Mouse (Mus musculus): ENCODE measurements around the gene E2f1. TPM values are rescaled to one million over a fixed set of nuclear protein-coding genes. Genes with fewer than 3 reads are reported as not detected.

Gene E2f1
- polyA plus RNA-seq (2014; fragmentation: Nextera tagmentation; extraction: Ambion mirVana) = 7.2 and 8.6 TPM in 2 replicates

DNA sequence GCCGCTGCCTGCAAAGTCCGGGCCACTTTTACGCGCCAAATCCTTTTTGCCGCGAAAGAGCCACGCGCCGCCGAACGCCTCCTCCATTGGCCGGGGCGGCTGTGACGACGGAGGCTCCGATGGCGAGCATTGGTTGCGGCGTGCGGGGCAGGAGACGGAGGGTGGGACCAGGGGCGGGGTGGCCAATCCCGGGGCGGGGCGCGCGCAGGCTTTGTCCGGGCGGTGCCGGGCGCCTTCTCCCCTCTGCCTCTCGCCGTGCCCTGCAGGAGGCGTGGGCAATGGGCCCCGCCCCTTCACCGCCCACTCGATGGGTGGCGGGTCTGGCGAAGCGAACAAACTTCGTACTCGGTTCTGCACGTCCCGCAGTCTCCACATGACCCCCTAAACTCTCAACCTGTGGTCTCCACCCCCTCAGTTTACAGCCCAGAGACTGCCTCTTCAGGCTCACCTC is at the start of gene E2f1:
Gene E2f1 (minus strand): TSS at position 57 of the 451 bp plus-strand sequence.
- H3K27me3 ChIP-seq (ENCODE audit: control insufficient read depth, insufficient read depth, low read length) = no peaks in the 10 kb centered on the region
- peak within 1 kb of the TSS; percentile 68 to 78 for H3K27ac ChIP-seq (replicated peaks in 1 of 2; ENCODE audit: control insufficient read depth in 1 of 2, insufficient read depth in 1 of 2, low read depth in 2 of 2, low read length in 2 of 2)
- WGBS = under 1% methylated on average over 43 of the region's 44 CpGs
- peak within 1 kb of the TSS; percentile 80 for H3K9ac ChIP-seq (ENCODE audit: low read length)
- ATAC-seq (ENCODE audit: insufficient number of reproducible peaks, insufficient read depth, low FRiP score, low read depth) = peak; percentile 97
- H3K4me3 ChIP-seq (ENCODE audit: control insufficient read depth in 1 of 2, insufficient read depth in 1 of 2, low read depth in 1 of 2, low read length in 2 of 2) = peak within 1 kb of the TSS; percentile 78 to 88
- H3K36me3 ChIP-seq (ENCODE audit: control insufficient read depth, insufficient read depth, low read length) = no peaks in the 10 kb centered on the region
- peak within 1 kb of the TSS; percentile 90 for H3K4me2 ChIP-seq (ENCODE audit: low read length)
- H3K9me3 ChIP-seq (ENCODE audit: control insufficient read depth, low read length) = no peaks in the 10 kb centered on the region
- H3K4me1 ChIP-seq (ENCODE audit: control insufficient read depth in 2 of 2, insufficient read depth in 2 of 2, low read length in 2 of 2) = peaks cover 23 to 36% of the 10 kb centered on the region in 2 experiments

- ATAC-seq (ENCODE audit: insufficient number of reproducible peaks, insufficient read depth, low FRiP score, low read depth) = no peak
- 83% methylated on average over 3 of the region's 3 CpGs for WGBS
Observed at GRCm38 (mm10) chr2:154617061-154617460, 47.4 kb upstream of the E2f1 start.

DNA sequence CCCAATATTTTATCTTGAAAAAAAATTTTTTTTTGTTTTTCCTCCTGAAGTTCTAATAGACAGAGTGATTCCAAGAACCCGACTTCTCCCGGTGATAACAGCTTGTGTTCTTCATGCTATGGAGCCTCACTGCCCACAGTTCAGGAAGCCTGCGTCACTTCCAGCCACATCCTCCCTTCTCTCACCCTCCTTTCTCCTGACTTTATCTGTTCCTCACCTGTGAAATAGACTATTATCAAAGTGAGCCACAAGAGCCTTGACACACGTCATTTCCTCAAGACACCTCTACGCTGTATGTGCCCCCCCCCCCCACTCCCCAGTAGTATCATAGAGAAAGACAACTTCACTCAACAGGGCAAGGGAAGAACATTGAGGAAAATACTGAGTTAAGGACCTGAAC is 46.0 kb upstream of the E2f1 start:
- no peaks in the 10 kb centered on the region for H3K9me3 ChIP-seq (ENCODE audit: control insufficient read depth, low read length)
- peaks cover 2 to 11% of the 10 kb centered on the region in 2 experiments; a peak in 2 of 4 replicates for H3K4me1 ChIP-seq (ENCODE audit: control insufficient read depth in 2 of 2, insufficient read depth in 2 of 2, low read length in 2 of 2)
- H3K9ac ChIP-seq (ENCODE audit: low read length) = no peak overlapping the region
- H3K4me2 ChIP-seq (ENCODE audit: low read length) = no peak overlapping the region
- no peak for ATAC-seq (ENCODE audit: insufficient number of reproducible peaks, insufficient read depth, low FRiP score, low read depth)
- no peak overlapping the region for H3K4me3 ChIP-seq (ENCODE audit: control insufficient read depth in 1 of 2, insufficient read depth in 1 of 2, low read depth in 1 of 2, low read length in 2 of 2)
- H3K27ac ChIP-seq (replicated peaks in 1 of 2; ENCODE audit: control insufficient read depth in 1 of 2, insufficient read depth in 1 of 2, low read depth in 2 of 2, low read length in 2 of 2) = no peak overlapping the region
- WGBS = 61% methylated on average over 5 of the region's 5 CpGs
- no peaks in the 10 kb centered on the region for H3K27me3 ChIP-seq (ENCODE audit: control insufficient read depth, insufficient read depth, low read length)
- H3K36me3 ChIP-seq (ENCODE audit: control insufficient read depth, insufficient read depth, low read length) = no peaks in the 10 kb centered on the region

More at GRCm38 (mm10) chr2:154617061-154617460, 47.4 kb upstream of the E2f1 start:
- H3K4me1 ChIP-seq (ENCODE audit: control insufficient read depth in 2 of 2, insufficient read depth in 2 of 2, low read length in 2 of 2) = peaks cover 5 to 11% of the 10 kb centered on the region in 2 experiments; a peak in 2 of 4 replicates
- H3K9ac ChIP-seq (ENCODE audit: low read length) = no peak overlapping the region
- H3K36me3 ChIP-seq (ENCODE audit: control insufficient read depth, insufficient read depth, low read length) = no peaks in the 10 kb centered on the region
- no peaks in the 10 kb centered on the region for H3K27me3 ChIP-seq (ENCODE audit: control insufficient read depth, insufficient read depth, low read length)
- H3K4me2 ChIP-seq (ENCODE audit: low read length) = no peak overlapping the region
- no peak overlapping the region for H3K27ac ChIP-seq (replicated peaks in 1 of 2; ENCODE audit: control insufficient read depth in 1 of 2, insufficient read depth in 1 of 2, low read depth in 2 of 2, low read length in 2 of 2)
- H3K4me3 ChIP-seq (ENCODE audit: control insufficient read depth in 1 of 2, insufficient read depth in 1 of 2, low read depth in 1 of 2, low read length in 2 of 2) = no peak overlapping the region
- H3K9me3 ChIP-seq (ENCODE audit: control insufficient read depth, low read length) = no peaks in the 10 kb centered on the region

DNA sequence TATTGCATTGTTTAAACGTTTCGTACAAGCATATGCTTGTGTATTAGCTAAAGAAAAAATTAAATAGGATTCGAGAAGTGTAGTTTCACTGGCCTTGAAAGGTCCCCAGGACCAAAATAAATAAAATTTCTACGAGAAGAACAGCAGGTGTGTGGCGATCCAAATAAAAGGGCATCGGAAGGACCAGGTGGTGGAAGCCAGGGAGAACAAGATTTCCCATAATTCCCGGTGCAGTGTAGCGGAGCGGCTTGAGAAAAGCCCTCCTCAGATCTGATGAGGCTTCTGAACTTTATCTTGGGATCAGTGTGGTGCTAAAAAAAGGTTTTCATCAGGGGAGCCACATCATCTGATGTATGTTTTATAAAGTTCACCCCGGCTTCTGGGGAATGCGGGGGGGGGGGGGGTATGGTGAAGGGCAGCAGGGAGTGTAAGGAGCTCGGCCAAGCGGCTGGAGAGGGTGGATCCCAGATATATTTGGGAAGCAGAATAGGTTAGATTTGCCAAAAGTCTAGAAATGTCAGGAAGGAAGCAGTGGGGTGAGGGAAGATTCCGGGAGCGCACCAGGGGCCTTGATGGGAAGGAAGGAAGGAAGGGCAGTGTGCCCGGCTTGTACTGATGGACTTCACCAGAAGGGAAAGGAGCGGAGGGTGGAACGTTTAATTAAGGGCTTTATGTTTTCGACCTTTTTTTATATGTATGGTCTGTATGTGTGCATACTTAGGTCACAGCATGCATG is 45.3 kb upstream of the E2f1 start:
- H3K36me3 ChIP-seq (ENCODE audit: control insufficient read depth, insufficient read depth, low read length) = no peaks in the 10 kb centered on the region
- no peak overlapping the region for H3K9ac ChIP-seq (ENCODE audit: low read length)
- H3K27ac ChIP-seq (replicated peaks in 1 of 2; ENCODE audit: control insufficient read depth in 1 of 2, insufficient read depth in 1 of 2, low read depth in 2 of 2, low read length in 2 of 2) = no peak overlapping the region
- peaks cover 2 to 11% of the 10 kb centered on the region in 2 experiments; a peak in 2 of 4 replicates for H3K4me1 ChIP-seq (ENCODE audit: control insufficient read depth in 2 of 2, insufficient read depth in 2 of 2, low read length in 2 of 2)
- peak overlapping the region; percentile 32 for H3K4me2 ChIP-seq (ENCODE audit: low read length)
- H3K9me3 ChIP-seq (ENCODE audit: control insufficient read depth, low read length) = no peaks in the 10 kb centered on the region
- no peak overlapping the region for H3K4me3 ChIP-seq (ENCODE audit: control insufficient read depth in 1 of 2, insufficient read depth in 1 of 2, low read depth in 1 of 2, low read length in 2 of 2)
- no peaks in the 10 kb centered on the region for H3K27me3 ChIP-seq (ENCODE audit: control insufficient read depth, insufficient read depth, low read length)
- WGBS = 61% methylated on average over 19 of the region's 19 CpGs
- no peak for ATAC-seq (ENCODE audit: insufficient number of reproducible peaks, insufficient read depth, low FRiP score, low read depth)

GRCm38 (mm10) chr2:154613118-154614115 is 43.7 kb upstream of the E2f1 start, which contains the start of the genes Zfp341 and 4930519P11Rik:
Zfp341 (plus strand) TSS chr2:154613297.
4930519P11Rik (minus strand) TSS chr2:154613437.
- WGBS = 1% methylated on average over 72 of the region's 98 CpGs
- peak within 1 kb of the TSS; percentile 93 to 95 for H3K27ac ChIP-seq (replicated peaks in 1 of 2; ENCODE audit: control insufficient read depth in 1 of 2, insufficient read depth in 1 of 2, low read depth in 2 of 2, low read length in 2 of 2)
- peak within 1 kb of the TSS; percentile 85 for H3K4me2 ChIP-seq (ENCODE audit: low read length)
- peak; percentile 88 for ATAC-seq (ENCODE audit: insufficient number of reproducible peaks, insufficient read depth, low FRiP score, low read depth)
- no peaks in the 10 kb centered on the region for H3K27me3 ChIP-seq (ENCODE audit: control insufficient read depth, insufficient read depth, low read length)
- H3K4me1 ChIP-seq (ENCODE audit: control insufficient read depth in 2 of 2, insufficient read depth in 2 of 2, low read length in 2 of 2) = peaks cover 2 to 11% of the 10 kb centered on the region in 2 experiments; a peak in 2 of 4 replicates
- H3K4me3 ChIP-seq (ENCODE audit: control insufficient read depth in 1 of 2, insufficient read depth in 1 of 2, low read depth in 1 of 2, low read length in 2 of 2) = peak within 1 kb of the TSS; percentile 51 to 65
- no peaks in the 10 kb centered on the region for H3K36me3 ChIP-seq (ENCODE audit: control insufficient read depth, insufficient read depth, low read length)
- H3K9me3 ChIP-seq (ENCODE audit: control insufficient read depth, low read length) = no peaks in the 10 kb centered on the region
- peak within 1 kb of the TSS; percentile 76 for H3K9ac ChIP-seq (ENCODE audit: low read length)

- no peak overlapping the region for H3K4me2 ChIP-seq (ENCODE audit: low read length)
- WGBS = 58% methylated on average over 10 of the region's 10 CpGs
- no peaks in the 10 kb centered on the region for H3K27me3 ChIP-seq (ENCODE audit: control insufficient read depth, insufficient read depth, low read length)
- H3K36me3 ChIP-seq (ENCODE audit: control insufficient read depth, insufficient read depth, low read length) = no peaks in the 10 kb centered on the region
- H3K4me1 ChIP-seq (ENCODE audit: control insufficient read depth in 2 of 2, insufficient read depth in 2 of 2, low read length in 2 of 2) = peaks cover 2 to 6% of the 10 kb centered on the region in 2 experiments; a peak in 2 of 4 replicates
- no peak for ATAC-seq (ENCODE audit: insufficient number of reproducible peaks, insufficient read depth, low FRiP score, low read depth)
- H3K9ac ChIP-seq (ENCODE audit: low read length) = no peak overlapping the region
- no peak overlapping the region for H3K4me3 ChIP-seq (ENCODE audit: control insufficient read depth in 1 of 2, insufficient read depth in 1 of 2, low read depth in 1 of 2, low read length in 2 of 2)
- H3K9me3 ChIP-seq (ENCODE audit: control insufficient read depth, low read length) = no peaks in the 10 kb centered on the region
- no peak overlapping the region for H3K27ac ChIP-seq (replicated peaks in 1 of 2; ENCODE audit: control insufficient read depth in 1 of 2, insufficient read depth in 1 of 2, low read depth in 2 of 2, low read length in 2 of 2)
Observed at GRCm38 (mm10) chr2:154609050-154609767, 39.5 kb upstream of the E2f1 start.

GRCm38 (mm10) chr2:154606965-154607364 is 37.3 kb upstream of the E2f1 start:
- H3K27me3 ChIP-seq (ENCODE audit: control insufficient read depth, insufficient read depth, low read length) = no peaks in the 10 kb centered on the region
- H3K4me2 ChIP-seq (ENCODE audit: low read length) = no peak overlapping the region
- WGBS = 59% methylated on average over 1 of the region's 1 CpGs
- no peak overlapping the region for H3K9ac ChIP-seq (ENCODE audit: low read length)
- H3K9me3 ChIP-seq (ENCODE audit: control insufficient read depth, low read length) = no peaks in the 10 kb centered on the region
- H3K4me1 ChIP-seq (ENCODE audit: control insufficient read depth in 2 of 2, insufficient read depth in 2 of 2, low read length in 2 of 2) = peaks cover 3 to 6% of the 10 kb centered on the region in 2 experiments; a peak in 3 of 4 replicates
- ATAC-seq (ENCODE audit: insufficient number of reproducible peaks, insufficient read depth, low FRiP score, low read depth) = no peak
- no peak overlapping the region for H3K4me3 ChIP-seq (ENCODE audit: control insufficient read depth in 1 of 2, insufficient read depth in 1 of 2, low read depth in 1 of 2, low read length in 2 of 2)
- H3K27ac ChIP-seq (replicated peaks in 1 of 2; ENCODE audit: control insufficient read depth in 1 of 2, insufficient read depth in 1 of 2, low read depth in 2 of 2, low read length in 2 of 2) = no peak overlapping the region
- H3K36me3 ChIP-seq (ENCODE audit: control insufficient read depth, insufficient read depth, low read length) = no peaks in the 10 kb centered on the region

All from heart, embryonic 14.5 days (tissue).